Mouse (Mus musculus): ENCODE measurements around the gene Slc2a5. TPM values are rescaled to one million over a fixed set of nuclear protein-coding genes. Genes with fewer than 3 reads are reported as not detected.

Gene Slc2a5
- polyA plus RNA-seq, 1 experiment from 2014 or later, result 0.21 TPM

DNA sequence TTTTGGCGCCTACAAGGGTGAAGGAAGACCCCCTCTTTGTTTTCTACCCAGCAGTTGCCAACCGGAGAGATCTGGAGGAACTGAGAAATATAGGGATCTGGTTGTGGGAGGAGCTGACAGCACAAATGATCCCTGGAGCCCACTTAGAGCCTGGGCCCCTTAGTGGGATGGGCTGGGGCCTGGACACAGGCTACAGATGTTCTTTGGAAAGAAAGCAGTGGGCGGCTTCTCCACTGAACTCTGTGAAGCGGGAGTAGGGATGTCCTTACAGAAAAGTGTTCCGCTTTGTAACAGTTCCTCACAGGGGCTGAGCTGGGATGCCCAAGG, 24.7 kb upstream of the Slc2a5 start:
- 74% methylated on average over 5 of the region's 5 CpGs for WGBS (ENCODE audit: insufficient replicate concordance)
- Histone ChIP-seq H3K4me1 (ENCODE audit: control insufficient read depth, low read depth, low read length) (no peaks in the 10 kb centered on the region), H3K27me3 (ENCODE audit: control insufficient read depth, insufficient read depth, low read depth, low read length) (peaks cover 6% of the 10 kb centered on the region; the same call in 1 of the 2 replicates), H3K4me2 (ENCODE audit: low read depth, low read length) (no peak overlapping the region), H3K9me3 (replicated peaks; ENCODE audit: control insufficient read depth, low read length) (no peaks in the 10 kb centered on the region), H3K4me3 (ENCODE audit: low read depth, low read length) (no peak overlapping the region), H3K36me3 (ENCODE audit: control insufficient read depth, insufficient read depth) (no peaks in the 10 kb centered on the region), H3K27ac (ENCODE audit: low read length) (no peak overlapping the region), H3K9ac (ENCODE audit: low read depth, low read length) (no peak overlapping the region)
- no peak for ATAC-seq (ENCODE audit: low read depth)

DNA sequence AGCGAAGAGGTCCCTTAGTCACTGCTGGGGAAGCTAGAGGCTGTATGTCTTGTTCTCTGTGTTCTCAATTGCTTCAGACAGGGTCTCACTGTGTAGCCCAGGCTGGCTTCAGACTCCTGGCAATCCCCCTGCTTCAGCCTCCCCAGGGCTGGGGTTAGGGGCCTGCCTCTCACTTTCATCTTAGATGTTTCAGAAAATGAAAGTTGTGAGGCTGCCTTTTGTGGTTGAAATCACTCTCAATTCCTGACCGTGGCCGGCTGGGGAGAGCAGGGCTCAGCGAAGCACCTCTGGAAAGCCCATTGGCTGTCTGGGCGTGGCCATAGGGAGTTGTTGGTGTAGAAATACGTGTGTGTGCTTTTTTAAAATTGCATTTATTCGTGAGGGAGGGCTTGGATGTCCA, 22.8 kb upstream of the Slc2a5 start:
- H3K4me1 ChIP-seq (ENCODE audit: control insufficient read depth, low read depth, low read length), result no peaks in the 10 kb centered on the region
- WGBS (ENCODE audit: insufficient replicate concordance), result 49% methylated on average over 7 of the region's 7 CpGs
- no peaks in the 10 kb centered on the region for H3K36me3 ChIP-seq (ENCODE audit: control insufficient read depth, insufficient read depth)
- H3K27me3 ChIP-seq (ENCODE audit: control insufficient read depth, insufficient read depth, low read depth, low read length), result no peaks in the 10 kb centered on the region; the same call in 1 of the 2 replicates
- no peak for ATAC-seq (ENCODE audit: low read depth)
- H3K27ac ChIP-seq (ENCODE audit: low read length), result no peak overlapping the region
- H3K4me3 ChIP-seq (ENCODE audit: low read depth, low read length), result no peak overlapping the region
- no peak overlapping the region for H3K4me2 ChIP-seq (ENCODE audit: low read depth, low read length)
- H3K9ac ChIP-seq (ENCODE audit: low read depth, low read length), result no peak overlapping the region
- no peaks in the 10 kb centered on the region for H3K9me3 ChIP-seq (replicated peaks; ENCODE audit: control insufficient read depth, low read length)

DNA sequence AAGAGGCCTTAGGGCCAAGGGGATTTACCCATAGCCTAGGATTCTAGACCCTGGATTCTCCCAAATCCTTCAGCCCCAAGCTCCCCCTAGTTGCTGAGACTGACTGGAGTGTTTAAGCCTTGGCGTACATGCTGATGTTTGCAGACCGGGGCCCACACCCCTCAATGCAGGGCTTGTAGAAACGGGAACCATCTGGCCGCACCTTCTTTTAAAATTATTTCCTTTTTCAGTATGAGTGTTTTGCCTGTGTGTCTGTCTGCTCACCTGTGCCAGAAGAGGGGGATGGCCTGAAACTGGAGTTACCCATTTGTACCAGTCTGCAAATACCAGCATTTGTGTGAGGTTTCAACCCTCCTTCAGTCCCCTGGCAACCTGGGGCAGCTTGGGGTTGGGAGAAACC, 21.2 kb upstream of the Slc2a5 start:
- WGBS (ENCODE audit: insufficient replicate concordance), result 63% methylated on average over 4 of the region's 4 CpGs
- Histone ChIP-seq H3K4me1 (ENCODE audit: control insufficient read depth, low read depth, low read length) (no peaks in the 10 kb centered on the region), H3K9me3 (replicated peaks; ENCODE audit: control insufficient read depth, low read length) (no peaks in the 10 kb centered on the region), H3K27ac (ENCODE audit: low read length) (no peak overlapping the region), H3K4me2 (ENCODE audit: low read depth, low read length) (no peak overlapping the region), H3K27me3 (ENCODE audit: control insufficient read depth, insufficient read depth, low read depth, low read length) (no peaks in the 10 kb centered on the region; the same call in 1 of the 2 replicates), H3K4me3 (ENCODE audit: low read depth, low read length) (no peak overlapping the region), H3K9ac (ENCODE audit: low read depth, low read length) (no peak overlapping the region), H3K36me3 (ENCODE audit: control insufficient read depth, insufficient read depth) (no peaks in the 10 kb centered on the region)
- ATAC-seq (ENCODE audit: low read depth), result no peak

DNA sequence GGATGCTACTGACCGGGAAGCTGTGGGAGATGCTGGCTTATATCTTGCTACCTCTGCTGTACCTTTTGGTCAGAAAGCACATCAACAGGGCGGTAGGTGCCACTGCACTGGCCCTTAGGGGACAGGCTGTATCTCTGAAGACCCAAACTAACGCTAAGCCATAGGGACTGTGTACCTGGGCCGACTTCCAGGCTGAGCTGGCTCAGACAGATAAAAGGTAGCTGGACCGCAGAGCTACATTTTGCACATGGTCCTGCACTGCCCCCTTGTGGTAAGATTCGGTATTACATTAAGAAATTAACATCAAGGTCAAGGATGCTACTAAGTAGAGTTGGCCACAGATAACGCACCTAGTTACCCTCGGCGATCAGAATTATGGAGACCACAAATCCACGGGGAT, 20.2 kb upstream of the Slc2a5 start:
- H3K4me1 ChIP-seq (ENCODE audit: control insufficient read depth, low read depth, low read length), result no peaks in the 10 kb centered on the region
- 0 out of 2 replicates have a peak, but pooled peaks have one; percentile 55 for ATAC-seq (ENCODE audit: low read depth)
- H3K4me2 ChIP-seq (ENCODE audit: low read depth, low read length), result no peak overlapping the region
- no peaks in the 10 kb centered on the region for H3K9me3 ChIP-seq (replicated peaks; ENCODE audit: control insufficient read depth, low read length)
- WGBS (ENCODE audit: insufficient replicate concordance), result 14% methylated on average over 10 of the region's 10 CpGs
- no peak overlapping the region for H3K27ac ChIP-seq (ENCODE audit: low read length)
- H3K9ac ChIP-seq (ENCODE audit: low read depth, low read length), result no peak overlapping the region
- H3K27me3 ChIP-seq (ENCODE audit: control insufficient read depth, insufficient read depth, low read depth, low read length), result no peaks in the 10 kb centered on the region; the same call in 1 of the 2 replicates
- H3K4me3 ChIP-seq (ENCODE audit: low read depth, low read length), result no peak overlapping the region
- H3K36me3 ChIP-seq (ENCODE audit: control insufficient read depth, insufficient read depth), result no peaks in the 10 kb centered on the region

DNA sequence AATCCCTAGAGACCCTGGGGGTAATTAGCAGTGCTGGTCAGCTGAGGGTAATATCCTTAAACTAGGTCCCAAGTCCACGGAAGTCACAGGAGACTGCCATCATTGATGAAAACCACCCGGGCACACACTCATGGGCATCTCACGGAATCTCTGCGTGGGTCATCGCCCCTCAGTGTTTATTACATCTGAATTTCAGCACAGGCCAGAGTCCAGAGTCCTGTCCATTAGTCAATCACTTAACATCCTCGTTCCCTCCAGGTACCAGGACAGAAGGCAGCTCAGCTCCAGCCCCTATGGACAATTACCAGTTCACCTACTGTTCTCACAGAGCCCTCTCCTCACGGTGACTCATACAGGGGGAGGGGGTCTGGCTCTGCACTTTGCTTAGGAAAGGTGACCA, 16.3 kb upstream of the Slc2a5 start:
- Histone ChIP-seq H3K4me3 (ENCODE audit: low read depth, low read length) (no peak overlapping the region), H3K27me3 (ENCODE audit: control insufficient read depth, insufficient read depth, low read depth, low read length) (no peaks in the 10 kb centered on the region; the same call in 1 of the 2 replicates), H3K4me2 (ENCODE audit: low read depth, low read length) (no peak overlapping the region), H3K9ac (ENCODE audit: low read depth, low read length) (no peak overlapping the region), H3K4me1 (ENCODE audit: control insufficient read depth, low read depth, low read length) (no peaks in the 10 kb centered on the region), H3K27ac (ENCODE audit: low read length) (no peak overlapping the region), H3K9me3 (replicated peaks; ENCODE audit: control insufficient read depth, low read length) (no peaks in the 10 kb centered on the region), H3K36me3 (ENCODE audit: control insufficient read depth, insufficient read depth) (no peaks in the 10 kb centered on the region)
- ATAC-seq (ENCODE audit: low read depth), result no peak
- 75% methylated on average over 7 of the region's 7 CpGs for WGBS (ENCODE audit: insufficient replicate concordance)

DNA sequence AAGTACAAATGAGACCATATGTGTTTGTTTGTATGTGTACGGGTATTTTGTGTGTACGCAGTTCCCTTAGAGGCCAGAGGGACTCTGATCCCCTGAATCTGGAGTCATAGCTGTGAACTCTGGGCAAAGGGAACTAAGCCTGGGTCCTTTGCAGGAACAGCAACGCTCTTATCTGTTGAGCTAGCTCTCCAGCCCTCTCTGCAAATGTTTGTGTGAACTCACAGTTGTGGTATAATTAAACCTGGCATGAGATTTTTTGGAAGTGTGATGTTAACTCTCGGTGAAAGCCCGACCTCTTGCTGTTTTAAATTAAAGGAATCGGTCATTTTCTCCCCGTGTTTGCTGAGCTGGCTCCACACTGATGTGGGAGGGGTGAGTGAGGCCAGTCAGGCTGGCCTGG, 13.4 kb upstream of the Slc2a5 start:
- no peak for ATAC-seq (ENCODE audit: low read depth)
- Histone ChIP-seq H3K4me2 (ENCODE audit: low read depth, low read length) (no peak overlapping the region), H3K27me3 (ENCODE audit: control insufficient read depth, insufficient read depth, low read depth, low read length) (no peaks in the 10 kb centered on the region), H3K9ac (ENCODE audit: low read depth, low read length) (no peak overlapping the region), H3K4me1 (ENCODE audit: control insufficient read depth, low read depth, low read length) (no peaks in the 10 kb centered on the region), H3K9me3 (replicated peaks; ENCODE audit: control insufficient read depth, low read length) (no peaks in the 10 kb centered on the region), H3K27ac (ENCODE audit: low read length) (no peak overlapping the region), H3K36me3 (ENCODE audit: control insufficient read depth, insufficient read depth) (no peaks in the 10 kb centered on the region), H3K4me3 (ENCODE audit: low read depth, low read length) (no peak overlapping the region)
- WGBS (ENCODE audit: insufficient replicate concordance), result 37% methylated on average over 7 of the region's 7 CpGs

DNA sequence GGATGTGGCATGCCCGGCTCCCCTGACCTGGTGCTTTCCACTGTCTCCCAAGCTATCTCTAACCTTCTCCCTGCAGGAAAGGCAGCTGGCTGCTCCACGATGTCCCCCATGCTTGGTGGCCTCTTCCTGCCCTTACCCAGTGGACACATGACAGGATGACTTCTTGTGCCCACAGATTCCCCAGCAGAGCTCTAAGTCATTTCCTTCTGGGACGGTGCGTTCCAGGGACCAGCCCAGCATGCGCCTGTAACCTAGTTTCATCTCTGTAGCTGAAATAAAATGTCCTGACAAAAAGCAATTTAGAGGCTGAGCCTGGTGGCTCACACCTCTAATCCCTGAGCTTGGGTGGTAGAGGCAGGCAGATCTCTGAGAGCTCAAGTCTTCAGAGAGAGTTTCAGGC, 12.4 kb upstream of the Slc2a5 start:
- Histone ChIP-seq H3K27ac (ENCODE audit: low read length) (no peak overlapping the region), H3K27me3 (ENCODE audit: control insufficient read depth, insufficient read depth, low read depth, low read length) (no peaks in the 10 kb centered on the region), H3K9ac (ENCODE audit: low read depth, low read length) (no peak overlapping the region), H3K4me1 (ENCODE audit: control insufficient read depth, low read depth, low read length) (no peaks in the 10 kb centered on the region), H3K4me3 (ENCODE audit: low read depth, low read length) (no peak overlapping the region), H3K4me2 (ENCODE audit: low read depth, low read length) (no peak overlapping the region), H3K36me3 (ENCODE audit: control insufficient read depth, insufficient read depth) (no peaks in the 10 kb centered on the region), H3K9me3 (replicated peaks; ENCODE audit: control insufficient read depth, low read length) (no peaks in the 10 kb centered on the region)
- ATAC-seq (ENCODE audit: low read depth), result no peak
- 26% methylated on average over 5 of the region's 5 CpGs for WGBS (ENCODE audit: insufficient replicate concordance)

DNA sequence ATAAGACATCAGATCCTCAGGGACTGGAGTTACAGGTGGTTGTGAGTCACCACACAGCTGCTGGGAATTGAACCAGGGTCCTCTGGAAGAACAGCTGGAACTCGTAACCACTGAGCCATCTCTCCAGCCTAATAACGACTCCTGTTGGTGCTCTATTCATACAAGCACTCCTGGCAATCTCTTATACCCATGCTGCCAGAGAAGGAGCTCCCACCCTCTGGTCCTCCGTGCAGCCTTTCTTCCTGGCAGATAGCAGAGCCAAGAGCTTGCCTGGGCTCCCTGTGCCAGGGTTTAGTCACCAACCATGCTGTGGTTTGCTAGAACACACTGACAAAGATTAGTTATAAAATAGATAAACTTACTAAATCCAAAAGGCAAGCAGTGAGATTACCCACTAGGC, 9.4 kb upstream of the Slc2a5 start:
- Histone ChIP-seq H3K27me3 (ENCODE audit: control insufficient read depth, insufficient read depth, low read depth, low read length) (no peaks in the 10 kb centered on the region), H3K36me3 (ENCODE audit: control insufficient read depth, insufficient read depth) (no peaks in the 10 kb centered on the region), H3K27ac (ENCODE audit: low read length) (no peak overlapping the region), H3K9me3 (replicated peaks; ENCODE audit: control insufficient read depth, low read length) (no peaks in the 10 kb centered on the region), H3K4me3 (ENCODE audit: low read depth, low read length) (no peak overlapping the region), H3K4me1 (ENCODE audit: control insufficient read depth, low read depth, low read length) (no peaks in the 10 kb centered on the region), H3K9ac (ENCODE audit: low read depth, low read length) (no peak overlapping the region), H3K4me2 (ENCODE audit: low read depth, low read length) (no peak overlapping the region)
- WGBS (ENCODE audit: insufficient replicate concordance), result 49% methylated on average over 3 of the region's 3 CpGs
- no peak for ATAC-seq (ENCODE audit: low read depth)

DNA sequence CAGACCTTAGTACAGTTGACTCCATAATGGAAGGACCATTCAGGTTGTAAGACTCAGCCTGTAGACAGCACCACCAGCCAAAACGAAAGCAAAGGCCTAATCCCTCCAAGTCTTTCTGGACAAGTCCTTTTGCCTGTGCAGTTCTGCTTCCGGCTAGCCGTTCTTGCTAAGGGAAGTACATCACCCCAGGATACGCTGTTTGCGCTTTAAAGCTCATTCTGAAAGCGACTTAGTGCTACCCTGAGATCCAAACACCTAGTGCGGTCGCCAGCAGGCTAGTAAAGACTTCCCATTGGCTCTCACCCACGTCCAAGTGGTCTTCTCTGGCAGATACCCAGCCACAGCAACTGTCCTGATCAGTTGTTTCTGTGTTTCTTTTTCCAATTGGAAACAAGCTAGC, 8.7 kb upstream of the Slc2a5 start:
- no peak overlapping the region for H3K4me3 ChIP-seq (ENCODE audit: low read depth, low read length)
- H3K4me1 ChIP-seq (ENCODE audit: control insufficient read depth, low read depth, low read length), result no peaks in the 10 kb centered on the region
- no peak overlapping the region for H3K4me2 ChIP-seq (ENCODE audit: low read depth, low read length)
- WGBS (ENCODE audit: insufficient replicate concordance), result 64% methylated on average over 9 of the region's 9 CpGs
- H3K9ac ChIP-seq (ENCODE audit: low read depth, low read length), result no peak overlapping the region
- no peaks in the 10 kb centered on the region for H3K9me3 ChIP-seq (replicated peaks; ENCODE audit: control insufficient read depth, low read length)
- no peak overlapping the region for H3K27ac ChIP-seq (ENCODE audit: low read length)
- no peaks in the 10 kb centered on the region for H3K27me3 ChIP-seq (ENCODE audit: control insufficient read depth, insufficient read depth, low read depth, low read length)
- H3K36me3 ChIP-seq (ENCODE audit: control insufficient read depth, insufficient read depth), result no peaks in the 10 kb centered on the region
- ATAC-seq (ENCODE audit: low read depth), result no peak

DNA sequence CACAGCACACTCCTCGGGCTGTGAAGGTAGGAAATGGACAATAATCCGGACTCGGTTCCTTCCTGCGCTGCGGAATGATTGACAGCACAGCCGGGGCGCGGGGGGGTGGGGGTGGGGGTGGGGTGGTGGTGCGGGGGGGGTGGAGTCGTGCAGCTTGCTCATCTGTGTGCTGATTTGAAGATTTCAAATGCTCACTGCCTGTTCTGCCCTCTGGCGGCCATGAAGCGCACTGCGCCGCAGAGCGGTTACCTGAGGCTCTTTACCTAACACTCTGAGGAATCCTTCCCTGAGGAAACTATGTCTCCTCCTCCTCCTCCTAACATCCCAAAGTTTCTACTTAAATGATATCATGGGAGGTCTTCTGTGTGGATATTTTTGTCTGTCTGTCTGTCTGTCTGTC, 6.2 kb upstream of the Slc2a5 start:
- H3K27me3 ChIP-seq (ENCODE audit: control insufficient read depth, insufficient read depth, low read depth, low read length), result no peaks in the 10 kb centered on the region
- no peaks in the 10 kb centered on the region for H3K36me3 ChIP-seq (ENCODE audit: control insufficient read depth, insufficient read depth)
- no peak overlapping the region for H3K4me3 ChIP-seq (ENCODE audit: low read depth, low read length)
- no peak for ATAC-seq (ENCODE audit: low read depth)
- H3K9ac ChIP-seq (ENCODE audit: low read depth, low read length), result no peak overlapping the region
- H3K4me1 ChIP-seq (ENCODE audit: control insufficient read depth, low read depth, low read length), result no peaks in the 10 kb centered on the region
- no peak overlapping the region for H3K4me2 ChIP-seq (ENCODE audit: low read depth, low read length)
- H3K27ac ChIP-seq (ENCODE audit: low read length), result no peak overlapping the region
- WGBS (ENCODE audit: insufficient replicate concordance), result 4% methylated on average over 15 of the region's 15 CpGs
- no peaks in the 10 kb centered on the region for H3K9me3 ChIP-seq (replicated peaks; ENCODE audit: control insufficient read depth, low read length)

All from liver, embryonic 16.5 days (tissue).